Mouse (Mus musculus) right cerebral cortex, postnatal 4 days (tissue): Measurements from ENCODE around the gene Cckar.
"Not testable (repeated sequence)": the region's sequence is repeated elsewhere in the genome, so short reads cannot be mapped to it uniquely, and the experiment has no call there.

Source experiments
- DNase-seq: peaks from one replicate; pipeline ENCODE4 v3.0.0-alpha.2; 2022

Cckar gene

DNA sequence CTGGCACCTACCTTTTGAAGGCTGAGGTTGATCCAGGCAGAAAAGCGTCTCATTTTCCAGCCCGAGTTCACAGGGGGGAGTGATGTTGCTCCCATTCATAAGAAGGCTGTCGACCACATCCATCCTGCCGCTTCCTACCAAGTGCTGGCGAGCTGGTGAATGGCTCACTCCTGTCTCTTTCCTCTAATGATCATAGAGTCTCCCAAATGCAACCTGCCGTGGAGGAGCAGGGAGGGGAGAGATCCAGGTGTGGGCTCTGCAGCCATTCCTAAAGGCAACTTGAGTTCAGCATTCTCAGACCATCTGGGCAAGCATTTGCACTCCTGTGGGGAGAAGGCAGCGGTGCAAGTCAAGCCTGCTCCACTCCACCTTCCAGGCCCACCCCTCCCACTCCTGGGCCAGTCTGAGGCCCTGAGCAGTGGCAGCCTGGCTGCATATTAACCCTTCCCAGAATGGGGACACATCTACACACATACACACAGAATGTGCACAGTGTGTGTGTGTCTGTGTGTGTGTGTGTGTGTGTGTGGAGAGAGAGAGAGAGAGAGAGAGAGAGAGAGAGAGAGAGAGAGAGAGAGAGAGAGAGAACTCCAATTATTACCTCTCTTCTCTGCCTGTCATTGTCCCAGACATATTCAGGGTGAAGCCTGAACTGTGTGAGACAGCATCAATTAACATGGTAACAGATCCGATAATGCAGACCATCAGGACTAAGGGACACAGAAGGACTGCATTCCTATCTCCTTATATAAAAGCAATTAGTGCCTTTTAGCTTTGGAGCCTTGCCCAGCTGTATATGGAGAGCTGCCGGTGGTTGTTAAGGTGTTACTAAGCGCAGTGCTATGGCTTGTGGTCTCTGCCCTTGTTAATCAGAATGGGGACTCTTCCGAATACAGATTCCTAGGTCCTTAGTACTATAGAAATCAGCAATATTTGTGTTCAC is at the start of gene Cckar:
Gene Cckar (minus strand): TSS at position 471 of the 943 bp plus-strand sequence.
- DNase-seq, result no peak

DNA sequence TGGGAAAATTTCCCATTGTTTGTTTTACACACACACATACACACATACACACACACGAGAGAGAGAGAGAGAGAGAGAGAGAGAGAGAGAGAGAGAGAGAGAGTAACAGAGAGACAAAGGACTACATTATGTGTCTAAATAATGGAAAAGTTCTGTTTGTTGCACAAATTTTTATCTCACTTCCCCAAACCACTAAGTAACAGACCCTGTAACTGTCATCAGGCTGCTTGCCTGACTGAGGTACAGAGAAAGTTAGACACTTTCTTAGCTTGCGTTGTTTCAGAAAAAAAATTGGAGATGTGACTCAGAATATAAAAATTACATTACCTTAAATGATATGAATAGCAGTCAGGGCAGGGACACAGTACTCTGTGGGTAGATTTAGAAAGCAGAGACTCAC is 36.6 kb upstream of the Cckar start:
- DNase-seq, result no peak

DNA sequence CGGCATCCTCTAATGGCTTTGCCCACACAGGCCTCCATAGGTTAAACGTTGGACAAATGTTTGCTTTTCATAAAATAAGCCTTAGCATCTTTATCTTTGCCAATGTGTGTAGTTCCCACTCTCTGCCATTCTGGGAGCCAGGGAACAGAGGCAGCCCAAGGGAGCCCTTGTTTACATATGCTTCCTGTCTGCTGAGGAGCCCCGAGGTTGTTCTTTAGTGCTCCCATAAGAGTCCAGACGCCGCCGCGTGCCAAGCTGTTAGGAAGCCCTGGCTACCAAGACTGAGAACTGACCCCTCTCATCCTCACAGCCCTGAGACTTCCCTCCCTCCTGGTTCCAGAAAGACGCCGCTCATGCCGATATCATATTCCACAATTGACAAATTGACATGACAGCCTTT is 25.4 kb upstream of the Cckar start:
- no peak for DNase-seq

DNA sequence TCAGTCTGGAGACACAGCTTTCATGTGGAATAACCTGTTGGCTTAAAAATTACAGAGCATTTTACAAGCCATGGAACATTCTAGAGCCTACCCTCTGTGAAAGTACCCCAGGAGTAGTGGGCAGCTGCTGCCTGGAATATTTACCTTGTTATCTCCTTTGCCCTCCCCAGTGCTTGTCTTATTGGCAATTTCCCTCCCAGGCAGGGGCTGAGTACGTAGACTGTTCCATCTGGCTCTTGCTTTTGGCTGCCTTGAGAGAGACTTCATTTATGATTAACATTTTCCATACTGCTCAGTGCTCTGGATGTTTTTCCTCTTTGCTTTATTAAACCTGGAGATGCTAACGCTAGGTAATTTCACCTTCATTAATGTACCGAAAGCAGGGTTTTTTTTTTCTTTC is 20.1 kb upstream of the Cckar start:
- DNase-seq, result no peak

DNA sequence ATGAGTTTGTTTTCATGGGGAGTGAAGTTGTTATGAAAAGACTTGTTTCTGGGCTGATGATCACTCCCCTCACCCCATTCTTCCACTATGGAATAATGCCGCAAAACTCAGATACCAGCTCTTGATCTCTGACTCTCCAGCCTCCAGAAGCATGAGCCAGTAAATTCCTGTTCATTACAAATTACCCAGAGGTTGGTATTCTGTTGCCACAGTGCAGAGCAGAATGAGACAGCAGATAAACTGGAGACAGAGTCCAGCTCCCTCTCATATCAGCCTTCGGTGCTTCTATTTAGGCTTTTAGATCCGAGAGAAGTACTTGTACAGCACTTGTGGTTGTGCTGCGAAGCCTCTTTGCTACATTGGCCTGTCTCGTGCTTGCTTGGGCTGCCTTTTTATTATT is 18.5 kb upstream of the Cckar start:
- DNase-seq, result no peak

DNA sequence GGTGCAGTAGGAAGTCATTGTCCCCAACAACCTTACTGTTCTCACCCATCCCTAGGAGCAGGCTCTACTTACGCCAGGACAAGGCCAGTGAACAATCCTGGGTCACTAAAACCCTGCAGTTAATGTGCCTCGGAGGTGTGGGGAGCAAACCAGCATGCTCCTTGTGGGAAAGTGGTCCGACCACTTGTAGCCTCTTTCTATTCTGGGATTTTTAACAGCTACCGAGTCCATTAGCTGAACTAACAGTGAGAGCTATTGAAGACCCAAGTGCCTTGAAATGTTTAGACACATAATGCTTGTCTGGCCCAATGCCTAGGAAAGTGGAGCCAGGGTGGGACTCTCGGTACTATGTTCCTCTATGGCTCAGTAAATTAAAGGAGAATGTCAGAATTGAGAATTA is 9.0 kb upstream of the Cckar start:
- no peak for DNase-seq

DNA sequence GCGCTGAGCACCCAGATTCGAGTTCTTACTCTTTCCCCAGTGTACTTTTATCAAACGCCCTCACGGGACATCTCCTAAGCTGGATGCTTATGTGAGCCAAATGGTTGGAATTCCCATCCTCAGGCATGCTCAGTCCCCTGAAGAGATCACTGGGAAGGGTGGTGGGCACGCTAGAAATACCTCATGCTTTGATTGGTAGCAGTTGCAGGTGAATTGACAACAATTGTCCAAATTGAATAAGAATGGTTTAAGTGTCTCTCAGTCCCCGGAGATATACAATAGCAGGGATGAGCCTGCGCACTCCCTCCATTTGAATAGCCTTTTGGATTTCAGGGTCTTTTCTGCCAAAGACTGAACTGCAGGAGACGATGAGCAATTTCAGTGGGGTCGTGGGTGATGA is 3.8 kb upstream of the Cckar start:
- no peak for DNase-seq

DNA sequence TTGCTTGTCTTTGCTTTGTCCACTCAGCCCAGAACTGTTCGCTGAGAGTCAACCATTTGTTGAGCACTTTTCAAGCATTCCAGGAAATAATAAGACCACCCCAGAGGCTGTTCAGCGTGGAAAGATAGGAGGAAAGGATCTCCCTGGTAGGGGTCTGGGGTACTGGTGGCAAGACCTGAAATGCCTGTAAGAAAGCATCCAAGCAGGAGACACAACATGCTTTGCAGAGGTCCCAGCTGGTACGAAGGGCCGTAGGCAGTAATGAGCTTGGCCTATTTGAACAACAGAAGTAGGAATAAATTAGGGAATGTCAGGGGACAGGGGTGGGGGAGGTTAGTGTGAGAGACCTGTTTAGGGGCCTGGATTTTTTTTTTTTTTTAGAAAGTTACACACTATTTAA is 686 bp upstream of the Cckar start:
- DNase-seq, result no peak

DNA sequence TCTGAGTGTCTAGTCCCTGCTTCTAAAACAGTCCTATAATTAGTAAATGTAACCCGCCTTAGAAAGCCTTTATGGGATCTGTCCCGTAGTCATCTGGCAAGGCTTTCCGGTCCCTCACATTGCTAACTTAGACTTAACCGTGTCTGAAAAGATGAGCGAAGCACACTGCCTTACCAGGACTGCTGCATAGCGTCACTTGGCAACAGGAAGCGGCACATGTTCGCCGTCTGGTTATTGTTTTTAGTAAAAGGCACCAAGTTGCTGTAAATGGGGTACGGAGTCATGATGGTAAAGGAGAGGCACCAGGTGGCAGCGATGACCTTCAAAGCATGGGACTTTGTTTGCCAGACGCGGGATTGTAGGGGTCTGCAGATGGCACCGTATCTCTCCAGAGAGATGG is 4.8 kb downstream of the Cckar start:
- DNase-seq, result no peak

DNA sequence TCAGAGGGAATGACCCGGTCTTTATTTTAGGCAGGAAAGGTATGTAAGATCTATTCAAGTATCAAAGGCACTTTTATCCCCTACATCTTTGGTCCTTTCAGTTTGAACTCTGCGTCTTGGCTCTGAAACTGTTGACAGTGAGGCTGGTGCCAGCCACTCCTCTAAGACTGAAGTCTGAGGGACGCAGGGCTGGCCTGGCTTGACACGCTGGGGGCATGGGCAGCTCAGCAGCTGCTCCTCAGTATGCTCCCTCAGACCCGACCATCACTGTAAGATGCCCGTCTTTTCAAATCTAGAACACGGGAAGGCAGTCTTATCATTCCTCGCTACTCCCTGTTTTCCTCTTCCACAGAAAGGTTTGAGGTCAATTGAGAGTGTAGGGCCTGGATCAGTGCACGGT is 9.7 kb downstream of the Cckar start:
- no peak for DNase-seq

DNA sequence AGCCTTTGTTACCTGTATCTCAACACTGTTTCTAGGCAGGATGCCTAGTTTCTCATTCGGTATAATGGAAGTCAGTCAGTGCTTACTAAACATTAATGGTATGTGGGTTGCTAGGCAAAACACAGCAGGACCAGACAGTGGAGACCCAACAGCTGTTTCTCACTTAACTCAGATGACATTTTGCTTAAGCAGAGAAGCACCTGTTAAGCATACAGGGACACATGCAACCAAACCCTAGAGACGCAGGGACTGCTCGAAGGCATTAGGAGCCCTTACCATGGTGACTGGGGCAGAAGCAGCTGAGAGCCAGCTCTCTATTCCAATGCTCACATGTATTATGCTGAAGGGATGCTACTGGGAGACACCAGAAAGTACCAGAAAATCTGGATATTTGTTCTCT is 10.8 kb downstream of the Cckar start:
- DNase-seq, result no peak

DNA sequence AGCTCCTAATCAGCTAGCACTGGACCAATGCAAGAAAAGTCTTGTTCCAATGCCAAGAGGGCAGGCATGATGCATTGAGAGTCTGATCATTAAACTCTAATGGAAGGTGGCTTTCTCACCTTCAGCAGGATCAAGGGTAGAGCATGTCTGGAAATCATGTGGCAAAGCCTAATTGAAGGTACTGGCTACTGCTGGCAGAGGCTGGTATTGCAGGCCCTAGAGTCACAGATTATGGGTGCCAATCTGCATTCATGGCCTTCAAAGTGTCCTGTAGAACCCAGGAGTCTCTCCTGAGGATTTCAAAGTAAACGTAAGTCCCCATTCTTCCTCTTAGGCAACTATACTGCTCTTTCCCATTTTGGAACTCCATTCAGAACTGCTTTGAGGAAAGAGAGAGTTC is 14.8 kb downstream of the Cckar start:
- no peak for DNase-seq

DNA sequence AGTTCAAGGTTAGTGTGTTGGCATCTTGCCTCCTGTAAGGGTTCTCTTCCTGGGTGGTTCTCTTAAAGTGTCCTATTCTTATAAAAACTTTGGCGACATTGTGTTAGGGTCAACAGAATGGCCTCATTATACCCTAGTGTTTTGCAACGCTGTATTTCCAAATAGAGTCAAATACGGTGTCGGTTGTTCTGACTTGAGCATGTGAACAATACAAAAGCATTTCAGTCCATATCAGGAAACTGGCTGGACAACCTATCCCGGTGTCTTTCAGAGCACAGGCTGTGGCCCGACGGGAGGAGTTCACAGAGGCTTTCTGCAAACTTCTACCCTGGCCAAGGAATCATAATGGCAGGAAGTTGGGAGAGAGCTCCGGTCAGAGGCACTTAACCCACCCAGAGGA is 15.4 kb downstream of the Cckar start:
- no peak for DNase-seq

DNA sequence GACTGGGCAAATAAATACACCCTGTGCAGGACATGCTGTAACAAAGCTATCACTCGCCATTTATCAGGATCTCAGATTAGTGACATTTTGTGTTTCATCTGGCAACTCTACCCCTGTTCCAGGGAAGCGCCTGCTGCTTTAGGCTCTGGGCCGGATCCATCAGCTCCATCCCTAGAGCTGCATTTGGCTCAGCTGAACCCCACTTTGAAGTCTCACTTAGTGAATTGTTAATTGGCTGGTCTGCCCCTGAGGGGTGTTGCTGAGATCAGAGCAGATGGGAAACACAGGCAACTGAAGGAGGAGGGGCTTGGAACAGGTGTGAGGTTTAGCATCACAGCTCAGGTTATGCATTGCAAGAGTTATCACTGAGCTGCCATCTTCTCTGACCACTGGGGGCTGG is 15.9 kb downstream of the Cckar start:
- DNase-seq, result no peak

DNA sequence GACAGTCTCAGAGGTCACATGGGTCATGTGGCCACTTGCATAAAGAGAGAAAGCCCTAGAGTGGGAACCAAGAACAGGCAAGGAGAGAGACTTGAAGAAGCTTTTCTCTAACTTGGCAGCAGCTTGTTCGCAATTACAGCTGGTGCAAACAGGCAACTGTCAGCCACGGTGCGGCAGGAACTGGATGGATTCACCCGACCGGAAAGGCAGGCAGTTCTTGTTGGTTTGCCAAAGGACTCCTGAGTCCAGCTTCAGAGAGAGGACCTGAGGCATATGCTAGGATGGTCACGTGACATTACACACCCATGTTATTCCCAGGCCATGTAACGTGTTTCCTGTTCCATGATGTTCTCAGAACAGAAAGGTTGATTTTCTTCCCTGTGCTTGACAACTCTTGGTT is 19.2 kb downstream of the Cckar start:
- no peak for DNase-seq

DNA sequence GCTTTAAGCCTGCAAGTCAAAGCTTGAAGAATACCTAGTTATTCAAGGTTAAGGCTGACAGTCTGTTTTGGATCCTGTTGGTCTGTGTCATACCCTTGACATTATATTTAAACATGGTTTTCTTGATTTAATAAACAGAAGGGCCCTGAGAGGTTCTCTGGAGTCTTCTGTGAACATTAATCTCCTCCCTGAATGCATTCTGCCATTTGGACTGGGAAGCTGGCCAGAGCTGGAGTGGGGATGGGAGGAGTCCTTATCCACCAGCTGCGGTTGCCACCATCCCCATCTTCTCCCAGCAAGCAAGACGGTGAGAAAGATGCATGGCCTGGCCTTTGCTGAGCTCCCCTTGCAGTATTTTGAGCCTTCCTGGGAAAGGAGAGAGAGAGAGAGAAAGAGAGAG is 21.1 kb downstream of the Cckar start:
- DNase-seq, result no peak

DNA sequence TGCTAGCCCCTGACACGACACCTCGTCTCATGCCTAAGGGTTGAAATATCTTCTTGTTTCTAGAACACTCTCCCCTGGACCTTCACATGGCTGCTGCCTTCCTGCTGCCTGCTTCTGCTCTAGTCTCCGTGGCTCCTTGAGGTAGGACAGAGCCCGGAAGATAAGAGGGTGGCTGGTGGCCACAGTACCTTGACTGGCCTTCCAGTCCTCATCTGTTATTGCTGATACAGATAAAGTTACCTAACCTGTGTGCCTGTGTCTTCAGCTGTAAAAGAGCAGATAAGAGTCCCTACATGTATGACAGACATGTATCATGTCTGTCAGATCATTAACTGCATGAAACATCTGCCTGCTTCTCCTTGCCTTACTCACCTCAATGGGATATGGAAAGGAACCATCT is 21.9 kb downstream of the Cckar start:
- no peak for DNase-seq

DNA sequence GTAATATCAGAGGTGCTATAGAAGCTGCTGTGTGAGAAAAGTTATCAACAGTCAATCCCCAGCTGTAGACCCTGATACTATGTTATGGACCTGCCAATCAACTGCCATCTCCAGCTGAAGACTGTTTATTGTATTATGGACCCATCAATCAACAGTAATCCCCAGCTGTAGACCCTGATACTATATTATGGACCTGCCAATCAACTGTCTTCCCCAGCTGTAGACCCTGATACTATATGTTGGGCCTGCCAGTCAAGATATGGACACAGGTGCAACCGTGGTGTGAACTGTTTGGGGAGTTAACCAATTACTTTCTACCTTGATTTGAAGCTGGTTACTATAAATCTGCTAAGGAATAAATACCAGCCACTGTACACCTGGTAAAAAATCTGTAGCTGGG is 23.1 kb downstream of the Cckar start:
- DNase-seq, result no peak

DNA sequence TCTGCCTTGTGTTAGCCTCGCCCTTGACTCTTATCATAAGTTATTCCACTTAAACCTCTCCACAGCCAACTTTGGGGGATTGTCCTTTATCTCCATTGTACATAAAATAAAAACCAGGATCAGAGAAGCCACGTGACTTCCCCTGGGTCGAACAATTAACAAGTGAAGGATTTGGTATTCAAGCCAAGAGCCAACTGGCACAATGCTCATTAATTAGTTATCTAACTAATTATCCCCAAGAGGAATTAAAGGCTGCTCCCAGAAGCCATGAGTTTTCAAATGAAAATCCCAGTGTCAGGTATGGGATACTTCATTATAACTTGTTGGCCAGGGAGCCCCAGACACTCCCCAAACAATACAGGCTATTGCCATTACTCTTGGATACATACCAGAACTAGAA is 23.6 kb downstream of the Cckar start:
- no peak for DNase-seq

DNA sequence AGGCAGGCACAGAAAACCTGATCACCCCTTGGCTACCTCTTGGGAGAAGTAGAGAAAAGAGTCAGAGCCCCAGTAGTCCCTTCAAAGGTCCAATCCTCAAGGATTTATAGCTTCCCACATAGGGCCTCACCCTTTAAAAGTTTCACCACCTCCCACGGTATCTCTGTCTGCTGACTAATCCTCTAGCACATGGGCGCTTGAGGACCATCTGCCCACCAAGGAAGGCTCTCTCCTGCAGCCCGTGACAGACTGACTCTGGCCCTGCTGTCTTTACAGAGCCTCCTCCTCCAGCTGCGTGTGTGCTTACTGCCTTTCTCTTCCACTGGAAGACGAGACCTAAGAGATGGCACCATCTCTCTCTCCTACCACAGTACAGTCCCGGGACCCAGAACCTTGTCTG is 27.9 kb downstream of the Cckar start:
- DNase-seq, result no peak

DNA sequence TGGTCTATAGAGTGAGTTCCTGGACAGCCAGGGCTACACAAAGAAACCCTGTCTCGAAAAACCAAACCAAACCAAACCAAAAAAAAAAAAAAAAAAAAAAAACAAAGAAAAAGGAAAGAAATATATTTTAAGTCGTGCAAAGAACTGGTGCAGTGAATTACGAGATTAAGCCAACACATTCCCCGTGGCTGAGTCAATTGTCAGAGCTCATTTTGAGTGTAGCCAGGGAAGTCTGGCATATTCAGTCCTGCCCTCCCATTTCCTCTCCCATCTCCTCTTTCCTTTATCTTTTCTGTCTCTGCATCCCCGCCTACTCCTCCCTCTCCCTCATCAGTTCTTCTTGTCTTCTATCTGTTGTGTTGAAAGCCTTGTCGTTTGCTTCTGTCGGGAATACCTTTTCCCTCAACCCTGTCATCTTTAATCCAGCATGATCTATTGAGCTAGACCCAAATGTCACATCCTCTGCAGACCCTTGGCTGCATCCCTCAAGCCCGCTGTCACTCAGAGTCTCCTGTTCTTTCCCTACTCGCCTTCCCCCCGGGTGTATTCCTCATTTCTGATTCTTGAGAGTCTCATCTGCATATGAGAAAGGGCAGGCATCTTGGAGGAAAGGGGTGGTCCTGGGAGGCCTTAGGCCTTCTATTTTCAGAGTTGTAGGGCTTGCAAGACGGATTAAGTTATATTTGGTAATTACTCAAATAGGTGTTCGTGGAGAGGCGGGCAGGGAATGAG is 29.3 kb downstream of the Cckar start:
- DNase-seq, result no peak

DNA sequence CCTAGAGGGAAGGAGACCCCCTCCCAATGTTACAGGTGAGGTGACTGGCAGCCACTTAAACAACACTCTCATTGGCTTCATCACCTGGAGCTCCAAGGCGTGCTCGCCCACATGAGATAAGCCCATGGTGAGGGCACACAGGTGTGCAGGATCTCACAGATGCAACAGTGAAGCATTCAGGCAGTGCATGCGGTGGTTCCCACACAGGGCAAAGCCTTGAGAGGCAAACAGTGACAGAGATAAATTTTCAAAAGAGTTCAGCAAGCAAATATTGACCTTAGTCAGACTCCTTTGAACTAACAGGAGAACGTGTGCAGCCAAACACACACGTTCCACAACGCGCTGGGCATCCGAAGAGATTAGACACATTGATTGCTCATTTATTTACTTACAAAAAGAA is 30.8 kb downstream of the Cckar start:
- no peak for DNase-seq

DNA sequence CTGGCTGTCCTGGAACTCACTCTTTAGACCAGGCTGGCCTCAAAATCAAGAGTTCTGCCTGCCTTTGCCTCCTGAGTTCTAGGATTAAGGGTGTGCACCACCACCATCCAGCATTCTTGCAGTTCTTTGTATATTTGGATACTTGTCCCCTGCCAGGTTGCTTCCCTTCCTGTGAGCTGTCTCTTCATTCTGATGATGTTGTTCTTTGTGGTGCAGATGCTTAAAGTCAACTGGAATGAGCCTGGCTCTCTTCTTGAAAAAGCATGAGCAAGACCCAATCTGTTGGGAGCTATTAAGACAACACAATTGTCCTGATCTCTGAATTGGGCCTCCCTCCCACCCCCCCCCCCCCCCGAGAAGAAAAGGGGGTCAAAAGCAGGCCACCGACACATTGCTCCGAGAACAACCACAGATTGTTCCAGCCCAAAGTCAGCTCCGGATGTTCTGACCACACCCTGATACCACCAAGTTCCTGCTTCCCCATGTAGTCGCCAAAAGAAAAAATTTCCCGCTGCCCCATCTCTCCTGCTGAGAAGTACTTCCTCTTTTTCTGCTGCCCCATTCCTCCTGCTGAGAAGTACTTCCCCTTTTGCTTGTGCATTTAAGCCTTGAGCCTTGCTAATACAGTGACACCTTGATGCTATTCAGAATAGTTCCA is 33.9 kb downstream of the Cckar start:
- not testable (repeated sequence) for DNase-seq

DNA sequence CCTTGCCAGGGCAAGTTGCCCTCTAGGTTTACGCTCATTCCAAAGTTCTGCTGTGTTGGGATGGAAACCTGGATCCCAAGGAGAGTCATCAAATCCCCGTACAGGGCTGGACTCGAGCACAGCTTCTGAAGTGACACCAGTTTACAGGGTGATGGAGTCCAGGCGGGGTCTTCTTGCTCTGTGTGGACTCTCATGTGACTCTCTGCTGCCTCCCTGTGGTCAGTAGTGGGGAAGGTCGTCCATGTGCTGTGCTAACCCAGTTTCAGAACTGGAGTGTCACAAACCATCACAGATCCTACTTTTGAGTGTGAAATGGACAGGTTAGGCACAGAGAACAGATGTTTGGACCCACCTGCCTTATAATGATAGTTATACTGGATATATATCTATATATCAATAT is 35.2 kb downstream of the Cckar start:
- DNase-seq, result peak; percentile 66
